Mouse (Mus musculus): Measurements from ENCODE around the gene Snap47.

The Snap47 gene

DNA sequence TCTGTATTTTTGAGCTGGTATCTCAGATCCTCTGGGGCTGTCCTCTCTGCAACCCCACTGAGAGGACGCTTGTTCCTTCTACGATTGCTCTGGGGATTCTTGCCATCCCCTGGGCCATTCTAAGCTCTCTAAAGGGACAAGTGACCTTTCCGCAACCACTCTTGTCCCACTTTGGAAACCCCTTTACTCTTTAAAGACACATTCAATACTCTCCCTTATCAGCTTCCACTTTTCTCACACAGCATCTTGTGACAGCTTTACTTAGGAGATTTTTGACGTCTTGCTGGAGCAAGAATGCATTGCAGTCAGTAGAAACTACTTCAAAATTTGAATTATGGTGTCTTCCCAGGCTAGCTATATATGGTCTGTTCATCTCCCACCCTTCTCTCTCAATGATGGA, at the start of gene Snap47:
Gene Snap47 (minus strand): TSS at position 101 of the 400 bp plus-strand sequence.
- DNase-seq: no peak

DNA sequence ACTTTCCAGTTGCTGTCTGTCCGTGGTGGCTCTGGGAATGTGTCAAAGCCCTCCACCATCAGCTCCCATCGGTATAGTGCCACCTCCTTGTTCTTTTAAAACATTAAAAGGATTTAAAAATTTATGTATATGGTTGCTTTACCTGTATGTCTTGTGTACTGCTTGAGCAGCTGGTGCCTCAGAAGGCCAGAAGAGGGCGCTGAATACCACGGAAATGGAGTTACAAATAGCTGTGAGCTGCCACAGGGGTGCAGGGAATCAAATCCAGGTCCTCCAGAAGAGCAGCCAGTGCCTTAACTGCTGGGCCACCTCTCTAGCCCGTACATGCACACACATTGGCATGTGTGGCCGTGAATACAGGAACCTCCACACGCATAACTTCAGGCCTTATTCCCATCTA, 46.8 kb upstream of the Snap47 start:
- no peak for DNase-seq

- no peak for DNase-seq
Observed at GRCm38 (mm10) chr11:59496672-59497310, 45.8 kb upstream of the Snap47 start.

DNA sequence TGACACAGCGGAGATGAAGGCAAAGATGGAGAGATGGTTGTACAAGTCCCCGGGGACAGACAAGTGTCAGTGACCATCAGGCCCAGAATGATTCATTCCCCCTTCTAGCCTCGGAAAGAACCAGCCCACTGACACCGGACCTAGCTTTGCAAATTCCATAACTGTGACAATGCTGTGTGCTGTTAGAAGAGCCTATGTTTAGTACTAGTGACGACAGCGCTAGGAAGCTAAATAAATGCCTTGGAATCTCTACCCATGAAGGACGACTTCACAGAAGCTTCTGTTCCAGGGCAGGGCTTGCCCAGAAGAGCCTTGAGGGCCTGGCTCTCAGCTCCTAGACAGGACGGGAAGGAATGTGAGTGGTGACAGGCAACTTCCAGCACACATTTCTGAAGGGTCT, 35.2 kb upstream of the Snap47 start:
- no peak for DNase-seq

GRCm38 (mm10) chr11:59485641-59486040, 34.7 kb upstream of the Snap47 start:
- no peak for DNase-seq

DNA sequence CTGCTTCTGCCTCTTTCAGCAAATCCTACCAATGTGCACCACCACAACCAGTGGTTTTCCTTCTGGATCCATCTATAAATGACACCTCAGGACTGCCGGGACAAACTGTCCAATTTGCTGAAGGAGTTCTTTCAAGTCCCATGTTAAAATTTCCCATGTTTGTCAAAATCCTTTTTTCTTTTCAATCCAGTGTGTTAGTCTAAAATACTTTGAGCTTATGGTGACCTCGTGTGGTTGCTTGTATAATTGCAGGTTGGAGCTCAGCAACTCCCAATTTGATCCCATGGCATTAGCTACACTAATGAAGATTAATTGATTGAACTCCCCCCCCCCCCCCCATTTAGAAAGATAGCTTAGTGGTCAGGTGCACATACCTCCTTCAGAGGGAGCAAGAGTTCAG, 32.2 kb upstream of the Snap47 start:
- DNase-seq: peak; percentile 44

GRCm38 (mm10) chr11:59477240-59477639, 26.3 kb upstream of the Snap47 start:
- no peak for DNase-seq

- peak; percentile 88 for DNase-seq
Observed at GRCm38 (mm10) chr11:59472326-59472677, 21.3 kb upstream of the Snap47 start, which contains the start of gene Zfp867. Gene Zfp867 (minus strand): TSS chr11:59472474.

DNA sequence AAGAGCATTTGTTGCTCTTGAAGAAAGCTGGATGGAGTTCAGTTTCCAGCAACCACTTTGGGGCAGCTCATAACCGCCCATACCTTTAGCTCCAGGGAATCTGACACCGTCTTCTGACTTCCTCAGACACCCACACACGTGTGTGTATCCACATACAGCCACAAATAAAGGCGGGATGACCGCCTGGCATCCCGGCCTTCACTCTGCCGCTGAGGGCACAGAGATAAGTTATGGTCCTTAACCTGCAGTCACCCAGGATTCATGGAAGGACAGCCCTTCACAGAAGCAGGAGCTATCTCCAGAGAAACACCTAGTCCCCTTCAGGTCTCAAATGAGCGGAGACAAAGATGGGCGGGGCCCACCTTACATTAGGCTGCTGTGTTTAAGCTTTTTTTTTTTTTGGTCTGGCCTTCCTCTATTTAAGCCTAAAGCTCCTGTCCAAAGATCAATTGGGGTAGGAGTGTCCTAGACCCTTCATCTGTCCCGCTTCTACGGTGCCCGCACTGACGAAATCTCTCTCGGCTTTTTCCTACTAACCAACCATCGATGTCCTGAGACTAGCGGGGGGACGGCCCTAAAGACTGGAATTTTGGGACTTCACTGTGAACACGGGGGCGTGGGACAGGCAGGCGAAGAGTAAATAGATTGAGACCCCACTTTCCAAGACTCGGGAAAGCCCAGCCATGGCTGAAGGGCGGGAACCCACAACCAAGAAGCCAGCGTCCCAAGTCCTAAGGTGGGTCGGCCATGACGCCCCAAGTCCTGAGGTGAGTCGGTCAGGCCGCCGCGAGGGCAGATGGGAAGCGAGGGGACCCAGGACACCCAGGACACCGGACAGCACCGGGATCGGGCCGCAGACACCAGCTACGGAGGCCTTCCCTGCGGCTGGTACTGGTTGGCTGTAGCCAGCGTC, 20.7 kb upstream of the Snap47 start:
- DNase-seq: peak; percentile 8

- no peak for DNase-seq
Observed at GRCm38 (mm10) chr11:59460459-59460858, 9.5 kb upstream of the Snap47 start.

DNA sequence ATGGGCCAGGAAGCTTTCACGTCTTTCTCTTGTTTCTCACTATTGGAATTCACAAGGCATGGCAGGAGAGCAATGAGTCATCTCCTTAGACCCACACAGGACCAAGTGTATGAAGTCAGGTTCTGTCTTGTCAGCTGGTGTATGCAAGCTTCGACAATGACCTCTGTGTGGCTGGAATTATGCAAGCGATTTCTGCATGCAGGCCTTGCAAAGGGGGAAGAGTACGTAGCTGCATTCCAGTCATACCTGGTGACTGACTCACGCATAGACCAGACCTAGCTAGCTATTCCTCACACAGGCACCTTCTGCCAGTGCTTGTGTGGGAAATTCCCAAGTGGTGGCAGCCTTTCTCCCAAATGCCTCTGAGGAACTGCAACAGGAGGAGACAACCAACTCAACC, 8.0 kb upstream of the Snap47 start:
- DNase-seq: no peak

DNA sequence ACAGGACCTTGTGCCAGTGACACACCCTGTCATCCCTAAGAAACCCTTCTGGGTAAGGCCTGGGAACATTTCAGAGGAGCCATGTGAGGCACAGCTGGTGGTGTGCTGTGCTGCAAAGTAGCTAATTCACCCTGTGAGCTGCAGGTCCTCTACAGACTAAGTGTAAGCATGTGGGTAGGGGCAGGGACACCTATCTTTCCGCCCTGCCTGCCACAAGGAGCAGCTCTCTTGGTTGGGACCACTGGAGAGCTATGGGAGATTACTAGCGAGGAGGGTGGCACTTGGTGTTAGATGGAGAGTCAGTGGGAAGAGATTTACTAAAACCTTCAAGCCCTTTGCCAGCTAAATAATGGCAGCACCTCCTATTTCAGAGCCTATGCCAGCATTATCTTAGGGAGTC, 5.9 kb upstream of the Snap47 start:
- DNase-seq: no peak

DNA sequence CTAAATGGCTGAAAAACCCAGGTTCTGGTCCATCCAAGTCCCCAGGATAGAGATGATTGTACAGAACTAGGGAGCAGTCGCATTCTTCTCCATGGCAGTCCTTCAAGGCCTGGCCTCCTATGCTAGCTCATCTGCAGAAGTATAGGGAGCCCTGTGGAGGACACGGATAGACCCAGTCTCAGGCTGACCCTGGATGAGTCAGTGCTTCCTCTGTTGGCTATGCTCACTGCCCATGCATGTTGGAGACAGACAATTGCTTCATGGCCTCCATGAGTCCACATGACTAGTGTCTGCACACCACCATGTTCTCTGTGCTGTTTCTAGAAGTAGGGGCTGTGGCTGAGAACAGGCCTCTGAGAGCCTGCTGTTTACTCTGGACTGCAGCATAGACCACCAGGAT, 5.4 kb upstream of the Snap47 start:
- DNase-seq: no peak

DNA sequence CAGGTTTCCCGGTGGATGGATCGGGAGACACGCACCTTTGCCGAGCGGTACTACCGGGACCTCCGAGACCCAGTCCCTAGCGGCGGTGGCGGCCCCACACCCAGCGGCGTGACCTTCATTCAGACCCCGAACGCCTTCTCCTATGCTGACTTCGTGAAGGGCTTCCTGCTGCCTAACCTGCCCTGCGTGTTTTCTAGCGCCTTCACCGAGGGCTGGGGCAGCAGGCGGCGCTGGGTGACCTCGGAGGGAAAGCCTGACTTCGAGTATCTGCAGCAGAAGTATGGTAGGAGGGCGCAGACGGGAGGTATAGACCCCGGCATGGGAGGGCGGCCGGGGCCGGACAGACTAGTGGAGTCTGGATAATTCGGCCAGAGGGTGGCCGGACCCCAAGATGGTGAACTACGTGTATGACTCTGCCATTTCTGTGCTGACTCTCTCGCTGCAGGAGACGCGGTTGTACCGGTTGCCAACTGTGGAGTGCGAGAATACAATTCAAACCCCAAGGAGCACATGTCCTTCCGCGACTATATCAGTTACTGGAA, 685 bp downstream of the Snap47 start:
- peak; percentile 72 for DNase-seq

DNA sequence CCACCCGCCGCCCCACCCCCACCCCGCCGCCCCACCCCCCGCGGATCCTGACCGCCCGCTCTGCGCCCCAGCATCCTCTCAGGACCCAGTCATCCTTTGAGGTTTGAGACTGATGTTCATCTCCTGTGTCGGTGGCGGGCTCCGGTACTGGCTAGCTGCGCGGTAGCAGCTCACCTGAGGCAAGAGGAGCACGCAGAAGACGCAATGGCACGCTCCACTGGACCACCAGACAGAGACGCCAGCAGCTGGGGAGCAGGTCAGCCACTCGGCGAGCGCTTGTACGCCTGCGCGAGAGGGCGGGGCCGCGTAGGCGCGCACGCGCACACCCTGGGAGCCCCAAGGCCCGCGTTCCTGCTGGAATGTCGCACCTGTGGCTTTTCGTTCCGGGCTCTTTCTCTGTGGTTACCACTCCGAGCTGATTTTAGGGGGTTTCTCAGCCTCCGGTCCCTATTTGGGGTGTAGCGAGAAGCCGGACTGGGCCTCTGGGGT, 1.2 kb downstream of the Snap47 start, which contains the start of gene Jmjd4:
Gene Jmjd4 (plus strand): TSS at position 305 of the 489 bp plus-strand sequence.
- peak; percentile 93 for DNase-seq

GRCm38 (mm10) chr11:59443102-59443501, 7.9 kb downstream of the Snap47 start:
- DNase-seq: no peak

GRCm38 (mm10) chr11:59437954-59438353, 13.0 kb downstream of the Snap47 start:
- DNase-seq: no peak

DNA sequence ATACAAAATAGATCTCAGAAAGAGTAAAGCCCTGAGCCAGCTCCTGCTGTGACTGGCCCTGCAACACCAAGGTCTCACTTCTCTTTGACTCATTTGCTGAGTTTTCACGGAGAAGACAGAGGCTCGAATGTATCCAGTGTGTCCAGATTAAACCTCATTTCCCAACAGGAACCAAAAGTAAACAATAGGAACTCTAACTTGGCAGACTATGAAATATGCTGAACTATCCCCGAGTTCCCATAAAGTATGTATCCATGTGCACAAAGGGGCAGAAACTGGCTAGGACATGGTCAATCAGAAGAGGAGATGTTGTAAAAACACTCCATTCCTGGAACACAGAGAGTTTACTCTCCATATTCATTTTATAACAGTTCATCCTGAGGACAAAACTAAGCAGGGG, 18.7 kb downstream of the Snap47 start:
- DNase-seq: no peak

GRCm38 (mm10) chr11:59429959-59430358, 21.0 kb downstream of the Snap47 start:
- no peak for DNase-seq

GRCm38 (mm10) chr11:59428057-59428660, 22.8 kb downstream of the Snap47 start:
- DNase-seq: no peak

DNA sequence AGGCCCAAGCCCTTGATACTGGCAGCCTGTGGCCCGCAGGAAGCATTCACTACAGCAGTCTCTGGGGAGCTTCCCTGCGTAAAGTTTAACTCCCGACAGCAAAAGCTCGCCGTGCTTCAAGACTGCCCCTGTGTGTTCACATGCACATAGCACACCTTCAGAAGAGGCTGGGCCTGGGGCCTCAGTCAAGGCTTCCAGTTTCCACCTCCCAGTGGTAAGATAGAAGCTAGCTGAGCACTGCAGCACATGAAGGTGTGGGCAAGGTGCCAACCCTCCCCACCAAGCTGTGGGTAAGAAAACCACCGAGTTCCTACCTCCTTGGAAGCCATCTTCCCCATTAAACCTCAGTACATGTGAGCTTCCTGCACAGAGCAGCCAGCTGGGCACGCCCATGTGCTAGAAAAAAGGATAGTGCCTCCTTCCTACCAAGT, 25.3 kb downstream of the Snap47 start:
- DNase-seq: peak; percentile 75

DNA sequence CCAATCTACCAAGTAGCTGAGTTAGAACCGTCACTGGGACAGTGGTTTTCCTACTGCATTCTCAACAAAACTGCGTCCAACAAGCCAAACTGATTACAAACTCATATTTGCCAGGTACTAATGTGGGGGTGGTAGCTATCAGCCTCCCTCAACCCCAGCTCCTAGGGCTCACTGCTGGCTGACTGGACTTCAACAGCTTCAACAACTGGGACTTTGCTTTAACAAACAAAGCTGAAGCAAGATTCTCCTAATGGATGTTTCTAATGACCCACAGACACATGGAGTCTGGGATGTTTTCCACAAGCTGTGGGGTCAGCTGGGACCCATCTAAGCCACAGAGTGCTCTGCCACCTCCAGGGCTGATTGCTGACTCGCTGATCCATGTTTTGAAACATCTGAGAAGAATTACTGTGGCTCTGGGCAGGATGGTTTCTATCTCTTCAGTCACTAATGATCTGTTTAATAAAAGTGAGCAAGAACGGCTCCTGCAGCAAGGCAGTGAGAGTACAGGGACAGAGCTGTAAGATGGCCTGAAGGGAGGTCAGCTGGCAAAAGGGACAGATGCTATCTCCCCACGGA, 27.9 kb downstream of the Snap47 start:
- no peak for DNase-seq

GRCm38 (mm10) chr11:59421967-59422366, 29.0 kb downstream of the Snap47 start:
- DNase-seq: no peak

Data from thymus, postnatal 14 days (tissue).